Mouse (Mus musculus) adrenal gland, postnatal 36 days (tissue): ENCODE results near the gene Esp4. TPM values are rescaled to one million over a fixed set of nuclear protein-coding genes. Genes with fewer than 3 reads are reported as not detected.
"Not testable (repeated sequence)": the region's sequence is repeated elsewhere in the genome, so short reads cannot be mapped to it uniquely, and the experiment has no call there.

ENCODE experiments used
- DNase-seq, 2 experiments: peaks; one replicate each; pipeline ENCODE4 v3.0.0; 2021; ENCODE audit warnings: mixed read lengths in 1 of 2
- long read RNA-seq, 2 experiments: library from polyadenylated mRNA; stranded (forward); transcript quantifications; one replicate each; pipeline ENCODE4 v2.0.0; 2021; ENCODE audit warnings: borderline sequencing depth in 2 of 2
- total RNA-seq, 2 experiments: library from RNA; stranded (reverse); gene quantifications; 2 replicates each; pipeline ENCODE4 v1.2.3; 2021

The Esp4 gene
- not detected for total RNA-seq
- long read RNA-seq, experiment 1, result 0 reads
- long read RNA-seq, experiment 2, result 0 reads

DNA sequence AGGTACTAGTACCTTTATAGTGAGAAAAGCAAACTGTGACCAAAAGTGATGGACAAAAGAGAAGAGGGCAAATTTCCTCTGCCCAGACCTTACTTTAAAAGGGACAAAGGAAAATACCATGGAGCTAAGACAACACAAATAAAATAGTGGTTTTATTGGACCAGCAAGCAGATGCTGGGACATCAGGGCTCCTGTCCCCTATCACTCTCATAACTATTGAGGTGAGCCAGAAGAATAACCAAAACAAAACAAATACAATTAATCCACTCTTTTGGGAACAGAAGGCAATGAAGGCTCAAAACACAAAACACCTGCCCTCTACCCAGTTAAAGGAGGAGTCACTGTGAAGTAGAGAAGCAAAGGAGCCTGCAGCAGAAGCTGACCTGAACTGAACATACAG, at the start of gene Esp4:
Gene Esp4, plus strand, starts transcription at position 301 of the 400 bp plus-strand sequence.
- no peak for DNase-seq

DNA sequence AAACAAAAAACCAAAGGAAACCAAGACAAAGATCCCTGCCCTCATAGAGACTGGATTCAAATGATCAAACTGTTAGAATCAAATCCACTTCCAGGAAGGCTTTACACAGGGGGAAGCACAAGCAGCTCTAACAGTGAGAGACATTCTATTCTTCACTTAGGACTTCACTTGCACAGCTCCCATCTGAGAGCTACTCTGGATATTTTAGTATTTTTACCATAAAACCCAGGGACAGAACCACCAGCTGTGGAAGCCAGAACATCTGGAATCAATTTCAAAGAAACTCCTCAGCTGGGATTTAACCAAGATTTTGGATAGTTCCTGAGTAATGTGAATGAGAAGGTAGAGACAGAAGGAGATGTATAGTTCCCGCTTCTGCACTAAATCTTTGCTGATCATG, 44.9 kb upstream of the Esp4 start:
- no peak for DNase-seq

- no peak for DNase-seq
Observed at GRCm38 (mm10) chr17:40561207-40561606, 37.2 kb upstream of the Esp4 start, which contains the start of gene Esp6. Gene Esp6, plus strand, starts transcription at chr17:40561507.

GRCm38 (mm10) chr17:40583906-40584305, 14.5 kb upstream of the Esp4 start:
- not testable (repeated sequence) for DNase-seq

DNA sequence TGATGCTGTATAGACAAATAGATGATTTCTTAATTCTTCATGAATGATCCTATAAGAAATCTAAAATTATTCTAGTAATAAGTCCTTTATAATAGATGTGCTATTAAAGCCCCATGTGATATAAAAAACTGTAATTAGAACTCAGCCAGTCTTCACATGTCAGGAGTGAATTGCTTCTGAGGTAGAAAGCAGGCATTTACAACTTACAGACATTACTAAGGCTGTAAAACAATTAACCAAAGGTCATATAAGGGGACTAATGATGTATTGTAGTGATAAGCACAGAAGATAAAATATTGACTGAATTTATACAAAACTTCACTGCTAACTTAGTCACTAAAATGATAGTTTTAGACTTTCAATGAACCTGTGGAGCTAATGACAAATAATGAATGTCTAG, 7.1 kb upstream of the Esp4 start:
- DNase-seq, result no peak

DNA sequence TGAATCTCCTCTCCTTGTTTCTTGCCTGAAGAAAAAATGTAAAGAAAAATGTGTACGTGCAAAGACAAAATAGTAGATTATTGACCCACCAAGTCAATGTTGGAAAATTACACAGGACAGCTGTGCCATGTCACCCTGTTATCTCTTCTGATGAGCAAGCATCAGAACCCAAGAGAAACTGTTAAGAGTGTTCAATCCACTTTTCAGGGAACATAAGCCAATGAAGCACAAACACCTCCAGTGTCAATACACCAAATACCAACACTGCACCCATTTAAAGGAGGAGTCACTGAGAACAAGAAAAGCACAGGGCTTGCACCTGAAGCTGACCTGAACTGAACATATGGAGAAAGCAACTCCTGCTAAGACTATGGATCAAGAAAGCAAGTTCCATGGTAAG, 33.4 kb downstream of the Esp4 start, which contains the start of gene Esp3:
Gene Esp3, plus strand, starts transcription at position 301 of the 400 bp plus-strand sequence.
- DNase-seq, result not testable (repeated sequence)

Other genes starting within 250 kb of the Esp4 start
- not detected for gene Esp8, start 78.6 kb upstream of the Esp4 start, total RNA-seq
- gene Esp6, start 37.1 kb upstream of the Esp4 start, total RNA-seq, result not detected
- not detected for gene Esp3, start 33.5 kb downstream of the Esp4 start, total RNA-seq
- not detected for gene Esp1, start 128.5 kb downstream of the Esp4 start, total RNA-seq
- gene Crisp2, start 208.4 kb downstream of the Esp4 start, total RNA-seq, result under 1 TPM in 1 of 2 experiments, not detected in 1; 0.26 TPM
- gene Rhag, start 212.5 kb downstream of the Esp4 start, total RNA-seq, result not detected